Mouse (Mus musculus): ENCODE data around the gene Naxe. TPM values are rescaled to one million over a fixed set of nuclear protein-coding genes. Genes with fewer than 3 reads are reported as not detected.

The Naxe gene
- polyA plus RNA-seq, 1 experiment from 2014 or later = 199 TPM

- H3K36me3 ChIP-seq = no peaks in the 10 kb centered on the region
- no peak overlapping the region for H3K4me2 ChIP-seq
- ATAC-seq (ENCODE audit: borderline replicate concordance, extremely low read depth, low FRiP score, low TSS enrichment) = no peak
- peaks cover 12% of the 10 kb centered on the region; the same call in 1 of the 2 replicates for H3K27me3 ChIP-seq
- WGBS = 6% methylated on average over 6 of the region's 6 CpGs
- no peaks in the 10 kb centered on the region for H3K4me1 ChIP-seq
- peaks cover 2% of the 10 kb centered on the region; the same call in 1 of the 2 replicates for H3K9me3 ChIP-seq
- no peak overlapping the region for H3K27ac ChIP-seq
- no peak overlapping the region for H3K9ac ChIP-seq
- H3K4me3 ChIP-seq = no peak overlapping the region
Measured at GRCm38 (mm10) chr3:88010634-88011265, 47.5 kb downstream of the Naxe start.

Other genes with a start within 250 kb of the Naxe start
- gene Pear1, start 234.2 kb downstream of the Naxe start, polyA plus RNA-seq (2015; fragmentation: Nextera tagmentation; extraction: Ambion mirVana) = 29.4 and 32.4 TPM in 2 replicates
- 0.42 and 1.0 TPM in 2 replicates for gene Sh2d2a, start 211.7 kb downstream of the Naxe start, polyA plus RNA-seq (2015; fragmentation: Nextera tagmentation; extraction: Ambion mirVana)
- gene Prcc, start 172.9 kb downstream of the Naxe start, polyA plus RNA-seq (2015; fragmentation: Nextera tagmentation; extraction: Ambion mirVana) = 12.1 and 12.3 TPM in 2 replicates
- gene Hdgf, start 152.2 kb downstream of the Naxe start, polyA plus RNA-seq (2015; fragmentation: Nextera tagmentation; extraction: Ambion mirVana) = 258 and 260 TPM in 2 replicates
- 70.5 and 70.9 TPM in 2 replicates for gene Mrpl24, start 139.0 kb downstream of the Naxe start, polyA plus RNA-seq (2015; fragmentation: Nextera tagmentation; extraction: Ambion mirVana)
- 60.1 and 63.0 TPM in 2 replicates for gene Isg20l2, start 128.2 kb downstream of the Naxe start, polyA plus RNA-seq (2015; fragmentation: Nextera tagmentation; extraction: Ambion mirVana)
- gene Rrnad1, start 127.8 kb downstream of the Naxe start, polyA plus RNA-seq (2015; fragmentation: Nextera tagmentation; extraction: Ambion mirVana) = 18.3 and 18.5 TPM in 2 replicates
- 8.1 and 10.4 TPM in 2 replicates for gene Crabp2, start 109.8 kb downstream of the Naxe start, polyA plus RNA-seq (2015; fragmentation: Nextera tagmentation; extraction: Ambion mirVana)
- gene Nes, start 87.4 kb downstream of the Naxe start, polyA plus RNA-seq (2015; fragmentation: Nextera tagmentation; extraction: Ambion mirVana) = 30.1 and 32.4 TPM in 2 replicates
- 0.07 and 0.18 TPM in 2 replicates for gene Bcan, start 58.3 kb downstream of the Naxe start, polyA plus RNA-seq (2015; fragmentation: Nextera tagmentation; extraction: Ambion mirVana)
- gene Hapln2, start 30.9 kb downstream of the Naxe start, polyA plus RNA-seq (2015; fragmentation: Nextera tagmentation; extraction: Ambion mirVana) = 0.07 and 0.23 TPM in 2 replicates
- gene Gpatch4, start 15.4 kb downstream of the Naxe start, polyA plus RNA-seq (2015; fragmentation: Nextera tagmentation; extraction: Ambion mirVana) = 30.6 and 31.6 TPM in 2 replicates
- not detected in 2 replicates for gene Ttc24, start 19.8 kb upstream of the Naxe start, polyA plus RNA-seq (2015; fragmentation: Nextera tagmentation; extraction: Ambion mirVana)
- 25.2 and 26.6 TPM in 2 replicates for gene Iqgap3, start 23.5 kb upstream of the Naxe start, polyA plus RNA-seq (2015; fragmentation: Nextera tagmentation; extraction: Ambion mirVana)
- gene Mef2d, start 83.9 kb upstream of the Naxe start, polyA plus RNA-seq (2015; fragmentation: Nextera tagmentation; extraction: Ambion mirVana) = 16.7 and 20.4 TPM in 2 replicates
- gene Rhbg, start 196.2 kb upstream of the Naxe start, polyA plus RNA-seq (2015; fragmentation: Nextera tagmentation; extraction: Ambion mirVana) = 0.34 and 0.42 TPM in 2 replicates
- 0.23 and 0.35 TPM in 2 replicates for gene Gm38392, start 228.7 kb upstream of the Naxe start, polyA plus RNA-seq (2015; fragmentation: Nextera tagmentation; extraction: Ambion mirVana)
- gene Tsacc, start 238.5 kb upstream of the Naxe start, polyA plus RNA-seq (2015; fragmentation: Nextera tagmentation; extraction: Ambion mirVana) = 10.0 and 12.2 TPM in 2 replicates
- 525 and 549 TPM in 2 replicates for gene Cct3, start 238.6 kb upstream of the Naxe start, polyA plus RNA-seq (2015; fragmentation: Nextera tagmentation; extraction: Ambion mirVana)

All from lung, embryonic 15.5 days (tissue).